ENCODE assay signal across 11 mouse cellular contexts in the genomic region with DNA sequence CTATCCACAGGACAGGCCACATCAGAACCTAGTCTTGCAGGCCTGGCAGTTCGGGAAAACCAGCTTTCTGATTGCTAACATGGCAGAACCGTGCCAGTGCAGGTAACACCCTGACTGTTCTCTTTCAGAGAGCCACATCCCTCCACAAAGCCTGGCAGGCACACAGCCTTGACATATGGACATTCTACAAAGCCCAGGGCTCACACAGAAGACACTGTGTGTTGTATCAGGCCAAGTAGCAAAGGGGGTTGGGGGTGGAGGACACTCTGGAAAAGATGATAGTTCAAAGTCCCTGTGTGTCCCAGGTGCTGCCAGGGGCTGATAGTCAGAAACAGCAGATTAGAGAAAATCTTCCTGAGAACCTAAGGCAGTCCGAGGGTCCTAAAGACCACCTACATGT. TPM values are rescaled to one million over a fixed set of nuclear protein-coding genes. Genes with fewer than 3 reads are reported as not detected.
DNase-seq lines count a peak whose midpoint lies in the region; ATAC-seq and TF ChIP-seq lines count a peak whose summit lies in the region.
"Had no signal": no experiment of that assay in that cellular context is flagged by ENCODE, and none has a peak within 500 bp of the region (broad histone marks: within the 10 kb centered on the region; RNA-seq: fewer than 3 reads in every experiment).

No protein-coding gene starts in this region.

- H3K27ac ChIP-seq in forebrain, embryonic 12.5 days = 0 out of 2 replicates have a peak overlapping the region, but pooled peaks have one; percentile 25
- H3K27ac ChIP-seq in forebrain, postnatal 0 days (ENCODE audit: low read depth, low read length) = no peak overlapping the region
- peak overlapping the region; percentile 95; the same call in 1 of the 2 replicates for H3K27ac ChIP-seq in left cerebral cortex, adult 2 months

- 67% methylated on average over 3 of the region's 3 CpGs for WGBS in forebrain, embryonic 12.5 days
- 55% methylated on average over 3 of the region's 3 CpGs for WGBS in forebrain, postnatal 0 days

- intact Hi-C loops in left cerebral cortex, adult 2 months (cut with DNase I) = no loop called here
- intact Hi-C loops in left cerebral cortex, postnatal 10 days (cut with DNase I) = no loop called here

- peaks cover 38% of the 10 kb centered on the region for H3K4me1 ChIP-seq in forebrain, embryonic 12.5 days
- H3K4me1 ChIP-seq in forebrain, postnatal 0 days (ENCODE audit: insufficient read depth) = peaks cover 22% of the 10 kb centered on the region

- ATAC-seq in forebrain, embryonic 12.5 days (ENCODE audit: low FRiP score) = no peak
- no peak for ATAC-seq in forebrain, postnatal 0 days

- TF ChIP-seq CTCF in forebrain, postnatal 0 days (IDR thresholded peaks at IDR 0.05; ENCODE audit: low read depth) = no peak
- TF ChIP-seq CTCF in left cerebral cortex, adult 2 months (IDR thresholded peaks at IDR 0.05) = no peak

- no peak for DNase-seq in forebrain, postnatal 0 days
- no peak for DNase-seq in left cerebral cortex, adult 2 months (ENCODE audit: extremely low spot score in 1 of 2, low spot score in 2 of 2)
- DNase-seq in left cerebral cortex, postnatal 10 days (ENCODE audit: extremely low spot score in 1 of 2, low spot score in 2 of 2) = no peak
- peak; percentile 89 for DNase-seq in brain, adult 2 months (ENCODE audit: low read depth, low spot score)
- peak; percentile 43 for DNase-seq in kidney, adult 9 months
- DNase-seq in urinary bladder, postnatal 10 days (ENCODE audit: low spot score) = no peak
- DNase-seq in testis, postnatal 10 days (ENCODE audit: low spot score) = no peak

- H3K27me3 ChIP-seq in forebrain, embryonic 12.5 days = no peaks in the 10 kb centered on the region
- H3K27me3 ChIP-seq in forebrain, postnatal 0 days (ENCODE audit: insufficient read depth, low read length) = no peaks in the 10 kb centered on the region

- no peak overlapping the region for H3K9ac ChIP-seq in forebrain, embryonic 12.5 days
- no peak overlapping the region for H3K9ac ChIP-seq in forebrain, postnatal 0 days

- no peaks in the 10 kb centered on the region for H3K36me3 ChIP-seq in forebrain, embryonic 12.5 days (replicated peaks)
- H3K36me3 ChIP-seq in forebrain, postnatal 0 days (ENCODE audit: insufficient read depth) = no peaks in the 10 kb centered on the region

- H3K4me3 ChIP-seq in forebrain, embryonic 12.5 days (replicated peaks) = no peak overlapping the region
- H3K4me3 ChIP-seq in forebrain, postnatal 0 days (ENCODE audit: low read depth, low read length) = no peak overlapping the region
- H3K4me3 ChIP-seq in left cerebral cortex, adult 2 months = no peak overlapping the region

- no peak overlapping the region for H3K4me2 ChIP-seq in forebrain, embryonic 12.5 days
- no peak overlapping the region for H3K4me2 ChIP-seq in forebrain, postnatal 0 days (ENCODE audit: low read depth)
- H3K4me2 ChIP-seq: heart, embryonic 11.5 days had no signal

- no peaks in the 10 kb centered on the region for H3K9me3 ChIP-seq in forebrain, embryonic 12.5 days
- no peaks in the 10 kb centered on the region for H3K9me3 ChIP-seq in forebrain, postnatal 0 days (ENCODE audit: low read length)

RNA-seq across cellular contexts. Expression of a gene that starts 9.8 kb away (rescaled TPM):
- not detected in 2 replicates for polyA plus RNA-seq in forebrain, embryonic 12.5 days (2016; fragmentation: Nextera tagmentation; extraction: Ambion mirVana)
- total RNA-seq in forebrain, postnatal 0 days (2014; rRNA removed) = not detected in 2 replicates
- not detected in 2 replicates for polyA plus RNA-seq in forebrain, postnatal 0 days (2015; fragmentation: Nextera tagmentation; extraction: Ambion mirVana)
- not detected for total RNA-seq in left cerebral cortex, adult 2 months (2021)
- not detected for total RNA-seq in left cerebral cortex, postnatal 10 days (2021)
- total RNA-seq: layer of hippocampus, postnatal 10 days; neutrophil, adult 5-6 weeks had no signal
- polyA plus RNA-seq: heart, embryonic 11.5 days had no signal

RNA-seq across cellular contexts. Expression of a gene that starts 12.2 kb away (rescaled TPM):
- 21.9 and 26.1 TPM in 2 replicates for polyA plus RNA-seq in forebrain, embryonic 12.5 days (2016; fragmentation: Nextera tagmentation; extraction: Ambion mirVana)
- 25.5 and 32.0 TPM in 2 replicates for total RNA-seq in forebrain, postnatal 0 days (2014; rRNA removed)
- polyA plus RNA-seq in forebrain, postnatal 0 days (2015; fragmentation: Nextera tagmentation; extraction: Ambion mirVana) = 24.8 and 32.0 TPM in 2 replicates
- total RNA-seq in left cerebral cortex, adult 2 months (2021) = 100 to 1,000 TPM; 179 to 199 TPM
- total RNA-seq in left cerebral cortex, postnatal 10 days (2021) = 100 to 1,000 TPM; 148 to 154 TPM

Comparison
In these comparisons a context has a peak if more than half of its experiments do, and no peak if none do; other contexts are left out.
1. DNase-seq: peak in brain, adult 2 months (single experiment) and kidney, adult 9 months (single experiment); none in forebrain, postnatal 0 days (single experiment), left cerebral cortex, adult 2 months (0 of 2), left cerebral cortex, postnatal 10 days (0 of 2), urinary bladder, postnatal 10 days (single experiment) and testis, postnatal 10 days (single experiment).